Mouse (Mus musculus) neutrophil, adult 59 days (primary cell): ENCODE measurements around the gene R3hdml. TPM values are rescaled to one million over a fixed set of nuclear protein-coding genes. Genes with fewer than 3 reads are reported as not detected.

Experiments
- total RNA-seq, 2 experiments: library from RNA; stranded (reverse); gene quantifications; 1 replicate in 1 of 2; 2 replicates in 1 of 2; pipeline ENCODE4 v1.2.4; 2023

Gene R3hdml
- total RNA-seq: not detected

GRCm38 (mm10) chr2:163492018-163492417, at the start of gene R3hdml:
R3hdml (plus strand) TSS chr2:163492318.

GRCm38 (mm10) chr2:163472466-163472851, 19.7 kb upstream of the R3hdml start, which contains the start of gene Fitm2:
Fitm2 (minus strand) TSS chr2:163472629.

GRCm38 (mm10) chr2:163506300-163507004, 14.3 kb downstream of the R3hdml start, which contains the start of gene Hnf4a:
Hnf4a (plus strand) TSS chr2:163506808.

Other genes with a start within 250 kb of the R3hdml start
- not detected for gene Jph2, start 94.3 kb upstream of the R3hdml start, total RNA-seq
- gene Oser1, start 67.6 kb upstream of the R3hdml start, total RNA-seq: 10 to 100 TPM; 82.7 to 99.8 TPM
- not detected for gene Gdap1l1, start 53.8 kb upstream of the R3hdml start, total RNA-seq
- 1 to 10 TPM; 1.3 to 1.4 TPM for gene Fitm2, start 19.7 kb upstream of the R3hdml start, total RNA-seq
- gene Hnf4a, start 14.5 kb downstream of the R3hdml start, total RNA-seq: under 1 TPM; 0.07 to 0.09 TPM
- gene Ttpal, start 110.0 kb downstream of the R3hdml start, total RNA-seq: 10 to 100 TPM; 44.0 to 48.8 TPM
- gene Serinc3, start 152.8 kb downstream of the R3hdml start, total RNA-seq: 100 to 1,000 TPM; 418 to 463 TPM
- gene Pkig, start 166.1 kb downstream of the R3hdml start, total RNA-seq: 10 to 100 TPM; 23.2 to 31.6 TPM